Mouse (Mus musculus) urinary bladder, adult 18-20 months (tissue): ENCODE measurements around the gene Lrrc7.

Experiments
- DNase-seq, 2 experiments: peaks; one replicate each; pipeline ENCODE4 v3.0.0; 2022; ENCODE audit warnings: low spot score in 2 of 2, mixed read lengths in 2 of 2

Gene Lrrc7

GRCm38 (mm10) chr3:158365801-158366200, 196.2 kb downstream of the Lrrc7 start:
- no peak for DNase-seq

- no peak for DNase-seq
Observed at GRCm38 (mm10) chr3:158362091-158362490, 199.9 kb downstream of the Lrrc7 start.

- no peak for DNase-seq
Observed at GRCm38 (mm10) chr3:158356706-158357105, 205.3 kb downstream of the Lrrc7 start.

DNA sequence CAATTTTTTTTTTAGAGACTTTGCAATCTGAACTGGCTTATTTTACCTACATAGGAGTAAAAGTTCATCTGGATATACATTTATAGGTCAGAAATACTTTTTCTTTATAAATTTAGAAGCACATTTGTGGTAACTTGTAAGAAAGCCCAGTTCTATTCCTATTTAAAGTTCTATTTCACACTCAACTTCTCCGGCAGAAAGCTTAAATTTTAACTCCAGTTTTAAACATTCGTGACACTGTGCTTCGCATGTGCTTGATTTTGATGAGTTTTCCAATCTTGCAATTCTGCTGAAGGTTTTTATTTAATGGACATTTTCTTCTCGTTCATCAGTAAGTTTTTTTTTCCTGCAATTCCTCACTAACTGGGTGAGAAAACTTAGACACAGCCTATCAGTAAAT, 205.8 kb downstream of the Lrrc7 start:
- no peak for DNase-seq

DNA sequence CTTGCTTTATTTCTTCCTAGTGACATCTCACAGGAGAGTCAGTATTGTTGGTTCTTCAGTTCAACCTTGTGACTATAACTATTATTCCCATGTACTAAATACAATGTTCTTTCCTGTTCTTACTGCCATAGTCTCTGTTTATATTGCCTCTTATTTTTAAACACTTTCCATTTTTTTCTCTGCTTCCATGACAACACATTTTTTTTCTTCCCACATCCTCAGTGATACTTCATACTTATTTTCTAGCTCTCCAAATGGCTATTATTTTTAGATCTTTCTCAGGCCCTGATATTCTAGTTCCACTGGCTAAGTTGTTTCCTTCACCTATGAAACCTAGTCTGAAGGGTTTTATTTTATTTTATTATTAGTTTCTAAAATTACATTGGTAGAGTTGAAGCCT, 221.2 kb downstream of the Lrrc7 start:
- no peak for DNase-seq

- no peak for DNase-seq
Observed at GRCm38 (mm10) chr3:158330085-158330484, 231.9 kb downstream of the Lrrc7 start.

- no peak for DNase-seq
Observed at GRCm38 (mm10) chr3:158310391-158310790, 251.6 kb downstream of the Lrrc7 start.

DNA sequence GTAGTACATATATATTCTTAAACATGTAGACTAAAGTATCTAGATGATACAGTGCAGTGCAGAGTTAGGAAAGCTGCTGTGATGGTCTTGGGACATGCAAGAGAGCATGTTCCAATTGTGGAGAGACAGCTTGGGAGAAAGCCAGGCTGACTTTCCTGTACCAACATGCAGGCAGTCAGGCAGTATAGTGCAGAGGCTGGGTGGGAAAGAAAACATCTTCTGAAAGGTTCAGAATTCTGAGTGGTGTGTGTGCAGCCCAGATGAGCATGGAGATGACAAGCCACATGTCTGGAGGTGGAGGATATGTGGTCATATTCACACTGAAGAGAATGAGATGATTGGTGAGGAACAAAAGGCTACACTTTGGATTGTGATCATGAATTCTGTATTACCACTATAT, 254.6 kb downstream of the Lrrc7 start:
- DNase-seq, result no peak

DNA sequence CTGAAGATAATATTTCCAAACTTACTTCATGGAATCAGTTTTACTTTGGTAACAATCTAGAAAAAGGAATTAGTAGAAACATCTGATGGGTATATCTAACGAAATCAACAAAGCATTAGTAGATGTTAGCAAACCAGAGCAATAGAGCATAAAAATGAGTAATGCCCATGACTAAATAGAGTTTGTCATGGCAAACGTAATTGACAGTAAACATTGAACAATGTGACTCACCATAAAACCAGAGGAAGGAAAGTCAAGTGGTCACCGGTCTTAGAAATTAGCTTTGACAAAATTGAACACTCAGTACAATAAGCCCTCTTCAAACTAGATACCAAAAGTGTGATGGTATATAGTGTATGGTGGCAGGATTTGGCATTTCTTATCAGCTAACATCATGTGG, 263.3 kb downstream of the Lrrc7 start:
- DNase-seq, result no peak

DNA sequence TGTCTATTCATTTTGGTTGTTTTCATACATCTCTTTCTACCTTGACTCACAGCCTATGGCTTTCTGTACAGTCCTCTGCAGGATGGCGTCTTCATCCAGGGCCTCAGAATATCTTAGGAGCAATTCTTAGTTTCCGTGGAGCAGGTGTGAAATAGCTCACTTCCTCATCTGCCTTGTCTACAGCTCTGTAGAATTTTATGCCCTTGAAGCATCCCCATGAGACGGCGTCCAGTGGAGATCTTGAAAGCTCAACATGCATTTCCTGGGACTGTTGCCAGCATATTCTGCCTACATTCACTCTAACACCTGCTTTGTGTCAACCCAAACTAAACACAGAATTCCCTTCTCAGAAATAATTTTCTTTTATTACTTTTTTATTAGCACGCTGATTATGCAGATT, 267.0 kb downstream of the Lrrc7 start:
- no peak for DNase-seq

- no peak for DNase-seq
Observed at GRCm38 (mm10) chr3:158284431-158284830, 277.6 kb downstream of the Lrrc7 start.

GRCm38 (mm10) chr3:158278631-158279030, 283.4 kb downstream of the Lrrc7 start:
- DNase-seq, result no peak

DNA sequence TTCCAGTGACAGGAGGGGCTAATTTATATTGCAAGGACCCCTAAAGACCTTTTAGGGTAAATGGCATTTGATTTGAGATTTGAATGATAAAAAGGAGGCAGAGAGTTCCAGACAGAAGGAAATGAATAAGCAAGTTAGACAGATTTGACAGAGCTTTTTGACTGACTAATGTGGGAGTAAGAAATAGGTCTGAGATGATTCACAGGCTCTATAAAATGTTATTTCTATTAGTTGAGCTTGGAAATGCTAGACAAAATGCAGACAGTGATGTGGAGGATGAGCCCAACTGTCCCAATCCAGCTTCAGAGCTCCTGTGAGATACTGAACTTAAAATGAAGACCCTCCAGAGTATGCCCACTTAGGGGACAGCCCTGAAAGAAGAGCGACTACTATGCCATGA, 289.3 kb downstream of the Lrrc7 start:
- DNase-seq, result no peak

DNA sequence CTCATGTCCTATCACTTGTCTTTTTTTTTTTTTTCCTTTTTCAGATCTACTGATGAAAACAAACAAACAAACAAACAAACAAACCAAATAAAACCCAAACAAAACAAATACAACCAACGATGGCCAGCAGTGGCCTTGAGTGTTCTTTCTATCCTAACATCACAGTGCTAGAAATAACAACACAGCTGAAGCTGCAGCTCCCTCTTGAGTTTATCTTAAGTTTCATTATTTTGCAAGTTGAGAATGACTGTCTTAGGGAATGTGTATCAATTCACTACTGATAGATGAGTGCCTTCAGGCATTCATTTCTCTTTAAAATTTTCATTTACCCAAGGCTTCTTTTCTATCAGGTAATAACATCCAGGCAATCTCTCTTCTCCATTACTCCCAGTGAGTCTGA, 291.1 kb downstream of the Lrrc7 start:
- DNase-seq, result no peak

- no peak for DNase-seq
Observed at GRCm38 (mm10) chr3:158252576-158252975, 309.4 kb downstream of the Lrrc7 start.

- no peak for DNase-seq
Observed at GRCm38 (mm10) chr3:158247672-158248071, 314.3 kb downstream of the Lrrc7 start.

GRCm38 (mm10) chr3:158210657-158211056, 351.4 kb downstream of the Lrrc7 start:
- DNase-seq, result no peak

GRCm38 (mm10) chr3:158210026-158210425, 352.0 kb downstream of the Lrrc7 start:
- no peak for DNase-seq

DNA sequence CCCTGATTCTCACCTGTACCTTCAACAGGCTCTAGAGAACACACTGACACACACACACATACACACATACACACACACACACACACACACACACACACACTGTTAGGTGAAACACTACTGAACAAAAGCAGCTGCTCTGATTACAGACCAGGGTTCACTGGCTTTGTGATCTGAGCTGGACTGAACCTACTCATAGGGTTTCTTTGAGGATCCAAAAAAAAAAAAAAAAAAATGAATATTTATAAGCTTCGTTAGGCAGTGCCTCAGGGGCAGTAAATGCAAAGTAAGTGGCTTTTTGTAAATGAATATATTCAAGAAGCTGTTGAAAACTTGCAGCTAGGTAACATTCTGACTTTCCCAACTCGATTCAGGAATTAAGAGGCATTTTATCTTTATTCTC, 354.2 kb downstream of the Lrrc7 start:
- DNase-seq, result no peak

GRCm38 (mm10) chr3:158202776-158203175, 359.2 kb downstream of the Lrrc7 start:
- DNase-seq, result no peak

GRCm38 (mm10) chr3:158195426-158195825, 366.6 kb downstream of the Lrrc7 start:
- DNase-seq, result no peak

DNA sequence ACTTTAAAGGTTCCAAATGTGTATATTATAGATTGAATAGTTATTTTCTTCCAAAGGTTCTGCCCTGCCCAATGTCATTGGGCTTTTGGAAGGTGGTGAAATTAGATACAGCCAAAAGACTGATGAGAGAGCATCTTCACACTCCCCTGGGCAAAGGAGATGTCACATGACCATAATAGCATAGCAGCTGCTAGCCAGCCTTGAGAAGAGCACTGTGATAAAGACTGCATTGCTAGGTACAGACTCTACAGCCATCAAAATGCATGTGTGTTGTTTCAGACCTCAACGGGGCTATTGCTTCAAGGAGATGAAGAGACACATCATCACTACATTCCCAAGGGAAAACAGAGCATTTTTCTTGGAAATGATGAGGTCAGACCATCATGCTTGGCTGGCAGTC, 368.8 kb downstream of the Lrrc7 start:
- DNase-seq, result no peak

DNA sequence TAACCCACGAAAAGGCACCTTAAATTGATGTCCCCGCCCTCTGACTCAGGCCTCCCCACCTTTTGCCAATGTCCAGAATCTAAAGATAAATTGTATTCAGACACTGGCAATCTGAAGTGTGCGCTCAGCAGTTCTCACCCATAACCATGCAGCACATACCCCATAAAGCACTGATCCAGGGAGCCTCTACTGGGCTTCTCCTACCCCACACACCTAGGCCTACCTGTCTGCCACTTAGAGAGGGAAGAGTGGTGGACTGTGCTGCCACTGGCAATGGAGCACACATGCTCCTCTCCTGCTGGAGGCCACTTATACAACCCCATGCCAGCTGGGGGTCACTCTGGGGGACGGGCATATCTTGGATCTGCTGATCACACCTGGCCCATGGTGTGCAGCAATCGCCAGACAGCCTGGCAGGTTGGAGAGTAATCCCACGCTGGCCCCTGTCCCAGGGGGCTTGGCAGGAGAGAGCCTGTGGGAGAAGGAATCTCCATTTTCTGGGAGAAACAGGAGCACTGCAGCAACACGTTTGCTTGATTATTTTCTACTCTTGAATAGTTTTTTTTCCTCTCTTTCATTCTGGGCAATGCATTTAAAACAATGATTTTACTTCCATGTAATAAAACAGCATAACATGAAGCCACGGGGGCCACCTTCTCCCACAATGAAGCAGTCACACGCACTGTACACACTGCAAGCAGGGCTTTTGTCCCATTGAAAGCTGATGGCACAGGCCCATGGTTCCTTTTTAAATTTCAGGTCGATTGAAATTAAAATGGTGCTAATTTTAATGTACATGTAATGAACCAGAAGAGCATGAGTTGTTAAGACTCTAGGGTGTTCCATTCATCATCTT, 386.9 kb downstream of the Lrrc7 start:
- no peak for DNase-seq

- DNase-seq, result no peak
Observed at GRCm38 (mm10) chr3:158169180-158169579, 392.8 kb downstream of the Lrrc7 start.
